Mouse (Mus musculus) CH12.LX (cell line): ENCODE data around the gene Tmsb10. TPM values are rescaled to one million over a fixed set of nuclear protein-coding genes. Genes with fewer than 3 reads are reported as not detected.

ENCODE experiments used
- DNase-seq: peaks from one replicate; pipeline ENCODE4 v3.0.0-alpha.2; 2013; ENCODE audit errors: extremely low read depth
- H3K27ac ChIP-seq: 2 replicates; pipeline ENCODE4 v1.5.1; 2012; ENCODE audit warnings: low read depth, mild to moderate bottlenecking, control low read depth, moderate library complexity; ENCODE audit not compliant: insufficient read depth
- H3K27me3 ChIP-seq: replicated peaks from 2 replicates; pipeline ENCODE3; 2012; ENCODE audit warnings: inconsistent platforms
- H3K36me3 ChIP-seq, 2 experiments: replicated peaks in 1 of 2; 2 replicates each; pipeline versions ENCODE3 to v1.6.1; 2012; ENCODE audit warnings: inconsistent platforms in 1 of 2, low read length in 1 of 2, mild to moderate bottlenecking in 1 of 2, mixed read lengths in 1 of 2, moderate library complexity in 1 of 2; ENCODE audit not compliant: control insufficient read depth in 1 of 2, insufficient read depth in 1 of 2
- H3K4me1 ChIP-seq, 2 experiments: 2 replicates each; pipeline ENCODE4 v1.6.1; 2012; ENCODE audit warnings: inconsistent platforms in 1 of 2, moderate library complexity in 1 of 2; ENCODE audit not compliant: insufficient read depth in 2 of 2, control insufficient read depth in 1 of 2
- H3K4me2 ChIP-seq: 2 replicates; pipeline ENCODE4 v1.6.1; 2012; ENCODE audit warnings: low read depth, mild to moderate bottlenecking, control low read depth; ENCODE audit not compliant: poor library complexity, insufficient read depth, severe bottlenecking
- H3K4me3 ChIP-seq, 3 experiments: fragments of 150-350 bp in 1 of 3; sonication (generic) in 1 of 3; replicated peaks in 1 of 3; 2 replicates each; pipeline versions ENCODE3 to v1.5.1; 2011 to 2012; ENCODE audit warnings: low read depth in 2 of 3, low read length in 2 of 3, mild to moderate bottlenecking in 2 of 3, moderate library complexity in 2 of 3, control low read depth in 1 of 3, improper control_type of control experiment in 1 of 3, inconsistent platforms in 1 of 3, mixed read lengths in 1 of 3; ENCODE audit not compliant: poor library complexity in 1 of 3
- H3K79me2 ChIP-seq: replicated peaks from 2 replicates; pipeline ENCODE4 v1.6.1; 2012; ENCODE audit warnings: mild to moderate bottlenecking, moderate library complexity; ENCODE audit not compliant: control insufficient read depth, poor library complexity, insufficient read depth, severe bottlenecking; ENCODE audit errors: extremely low read depth
- H3K9ac ChIP-seq: 2 replicates; pipeline ENCODE4 v1.6.1; 2012; ENCODE audit warnings: low read depth, mild to moderate bottlenecking, control low read depth, moderate library complexity; ENCODE audit not compliant: insufficient read depth
- H3K9me3 ChIP-seq: replicated peaks from 2 replicates; pipeline ENCODE3; 2012; ENCODE audit warnings: low read length, inconsistent platforms, mixed read lengths
- BHLHE40 ChIP-seq: IDR thresholded peaks from 2 replicates; pipeline ENCODE4 v1.6.1; 2011; ENCODE audit warnings: mild to moderate bottlenecking, low read depth, low read length, improper control_type of control experiment
- CHD1 ChIP-seq: IDR thresholded peaks from 2 replicates; pipeline ENCODE4 v1.6.1; 2012; ENCODE audit warnings: low read depth, low read length, improper control_type of control experiment, inconsistent platforms
- CHD2 ChIP-seq: IDR thresholded peaks from 2 replicates; pipeline ENCODE4 v1.6.1; 2011; ENCODE audit warnings: low read length, improper control_type of control experiment
- CTCF ChIP-seq, 2 experiments: IDR thresholded peaks in 1 of 2; conservative IDR thresholded peaks in 1 of 2; 2 replicates each; pipeline ENCODE4 v1.5.1; 2011 to 2012; ENCODE audit warnings: low read depth in 2 of 2, low read length in 2 of 2, improper control_type of control experiment in 1 of 2, inconsistent platforms in 1 of 2, mild to moderate bottlenecking in 1 of 2, moderate library complexity in 1 of 2
- E2F4 ChIP-seq: IDR thresholded peaks from 2 replicates; pipeline ENCODE4 v1.6.1; 2011; ENCODE audit warnings: low read depth, low read length, improper control_type of control experiment; ENCODE audit not compliant: insufficient replicate concordance
- ELF1 ChIP-seq: IDR thresholded peaks from 2 replicates; pipeline ENCODE4 v1.6.1; 2014; ENCODE audit warnings: low read depth, mild to moderate bottlenecking, inconsistent platforms, low read length, improper control_type of control experiment
- EP300 ChIP-seq: IDR thresholded peaks from 2 replicates; pipeline ENCODE4 v1.6.1; 2011; ENCODE audit warnings: low read length, improper control_type of control experiment
- ETS1 ChIP-seq: conservative IDR thresholded peaks from 2 replicates; pipeline ENCODE4 v1.6.1; 2012; ENCODE audit warnings: low read depth, mild to moderate bottlenecking, inconsistent platforms, low read length, improper control_type of control experiment, moderate library complexity
- GABPA ChIP-seq: IDR thresholded peaks from 2 replicates; pipeline ENCODE4 v1.6.1; 2012; ENCODE audit warnings: low read depth, low read length, improper control_type of control experiment, inconsistent platforms; ENCODE audit not compliant: insufficient replicate concordance
- IRF4 ChIP-seq: IDR thresholded peaks from 2 replicates; pipeline ENCODE4 v1.6.1; 2014; ENCODE audit warnings: low read depth, mild to moderate bottlenecking, inconsistent platforms, low read length, improper control_type of control experiment
- JUN ChIP-seq: IDR thresholded peaks from 2 replicates; pipeline ENCODE4 v1.6.1; 2011; ENCODE audit warnings: low read depth, mild to moderate bottlenecking, low read length, improper control_type of control experiment, moderate library complexity; ENCODE audit not compliant: insufficient read depth
- MAFK ChIP-seq: IDR thresholded peaks from 2 replicates; pipeline ENCODE4 v1.6.1; 2011; ENCODE audit warnings: low read length, improper control_type of control experiment; ENCODE audit not compliant: insufficient replicate concordance
- MAX ChIP-seq: IDR thresholded peaks from 2 replicates; pipeline ENCODE4 v1.6.1; 2011; ENCODE audit warnings: low read length, improper control_type of control experiment
- MAZ ChIP-seq: IDR thresholded peaks from 2 replicates; pipeline ENCODE4 v1.6.1; 2012; ENCODE audit warnings: low read depth, mild to moderate bottlenecking, inconsistent platforms, low read length, improper control_type of control experiment, moderate library complexity
- MEF2A ChIP-seq: IDR thresholded peaks from 2 replicates; pipeline ENCODE4 v1.6.1; 2014; ENCODE audit warnings: low read depth, mild to moderate bottlenecking, inconsistent platforms, low read length, improper control_type of control experiment, borderline replicate concordance
- MXI1 ChIP-seq: IDR thresholded peaks from 2 replicates; pipeline ENCODE4 v1.6.1; 2011; ENCODE audit warnings: mild to moderate bottlenecking, low read depth, low read length, improper control_type of control experiment
- MYC ChIP-seq: IDR thresholded peaks from 2 replicates; pipeline ENCODE4 v1.6.1; 2011; ENCODE audit warnings: low read depth, mild to moderate bottlenecking, improper control_type of control experiment, low read length
- PAX5 ChIP-seq: IDR thresholded peaks from 2 replicates; pipeline ENCODE4 v1.6.1; 2012; ENCODE audit warnings: low read length, inconsistent platforms, mixed read lengths
- POLR2A ChIP-seq: IDR thresholded peaks from 2 replicates; pipeline ENCODE4 v1.6.1; 2011; ENCODE audit warnings: low read depth, mild to moderate bottlenecking, improper control_type of control experiment, low read length
- POLR2AphosphoS2 ChIP-seq: IDR thresholded peaks from 2 replicates; pipeline ENCODE4 v1.6.1; 2011; ENCODE audit warnings: low read depth, low read length, improper control_type of control experiment
- RAD21 ChIP-seq: IDR thresholded peaks from 2 replicates; pipeline ENCODE4 v1.6.1; 2011; ENCODE audit warnings: low read depth, mild to moderate bottlenecking, low read length, improper control_type of control experiment, moderate library complexity
- RCOR1 ChIP-seq: conservative IDR thresholded peaks from 2 replicates; pipeline ENCODE4 v1.6.1; 2012; ENCODE audit warnings: low read depth, mild to moderate bottlenecking, inconsistent platforms, low read length, improper control_type of control experiment
- SIN3A ChIP-seq: IDR thresholded peaks from 2 replicates; pipeline ENCODE4 v1.6.1; 2012; ENCODE audit warnings: low read length, improper control_type of control experiment, inconsistent platforms
- SMC3 ChIP-seq: IDR thresholded peaks from 2 replicates; pipeline ENCODE4 v1.6.1; 2011; ENCODE audit warnings: low read depth, low read length, improper control_type of control experiment
- TBP ChIP-seq: conservative IDR thresholded peaks from 2 replicates; pipeline ENCODE4 v1.6.1; 2011; ENCODE audit warnings: low read depth, low read length, improper control_type of control experiment
- TCF12 ChIP-seq: IDR thresholded peaks from 2 replicates; pipeline ENCODE4 v1.6.1; 2014; ENCODE audit warnings: low read depth, mild to moderate bottlenecking, inconsistent platforms, low read length, improper control_type of control experiment
- USF1 ChIP-seq: IDR thresholded peaks from 2 replicates; pipeline ENCODE4 v1.6.1; 2014; ENCODE audit warnings: low read depth, mild to moderate bottlenecking, inconsistent platforms, low read length, improper control_type of control experiment
- USF2 ChIP-seq: conservative IDR thresholded peaks from 2 replicates; pipeline ENCODE4 v1.6.1; 2011; ENCODE audit warnings: low read depth, low read length, improper control_type of control experiment
- ZKSCAN1 ChIP-seq: IDR thresholded peaks from 2 replicates; pipeline ENCODE4 v1.6.1; 2012; ENCODE audit warnings: low read depth, inconsistent platforms, low read length, improper control_type of control experiment, borderline replicate concordance
- ZMIZ1 ChIP-seq: IDR thresholded peaks from 2 replicates; pipeline ENCODE4 v1.6.1; 2012; ENCODE audit warnings: low read depth, mild to moderate bottlenecking, inconsistent platforms, low read length, improper control_type of control experiment
- ZNF384 ChIP-seq: IDR thresholded peaks from 2 replicates; pipeline ENCODE4 v1.6.1; 2012; ENCODE audit warnings: low read depth, low read length, improper control_type of control experiment, inconsistent platforms
- dilution Hi-C: fragments of 300-500 bp; cut with MboI; formaldehyde crosslinking; loops from 2 replicates; pipeline ENCODE4 v1.14.3; 2020; ENCODE audit warnings: low sequenced_read_pairs; ENCODE audit not compliant: extremely low pct_unique_long_range_greater_than_20kb, extremely low pct_ligation_motif_present
- in situ Hi-C: fragments of 300-500 bp; cut with MboI; formaldehyde crosslinking; loops from 3 replicates; pipeline ENCODE4 v1.14.3; 2019; ENCODE audit warnings: low sequenced_read_pairs, low pct_ligation_motif_present, low pct_unique_long_range_greater_than_20kb, mixed read lengths
- polyA plus RNA-seq: library from polyadenylated mRNA; unstranded; fragments of >175 nt; gene quantifications from 2 replicates; pipeline ENCODE4 v1.2.1, GENCODE M21; 2012; ENCODE audit warnings: low read depth; ENCODE audit not compliant: insufficient read length
- total RNA-seq, 2 experiments: library from RNA; depleted of rRNA; stranded (reverse); fragments of 300-350 nt in 1 of 2; fragments of >200 nt in 1 of 2; gene quantifications; 2 replicates each; pipeline ENCODE4 v1.2.3; 2012 to 2014

Tmsb10 gene
- total and polyA plus RNA-seq, 3 experiments: 223 to 479 (median 379) TPM

DNA sequence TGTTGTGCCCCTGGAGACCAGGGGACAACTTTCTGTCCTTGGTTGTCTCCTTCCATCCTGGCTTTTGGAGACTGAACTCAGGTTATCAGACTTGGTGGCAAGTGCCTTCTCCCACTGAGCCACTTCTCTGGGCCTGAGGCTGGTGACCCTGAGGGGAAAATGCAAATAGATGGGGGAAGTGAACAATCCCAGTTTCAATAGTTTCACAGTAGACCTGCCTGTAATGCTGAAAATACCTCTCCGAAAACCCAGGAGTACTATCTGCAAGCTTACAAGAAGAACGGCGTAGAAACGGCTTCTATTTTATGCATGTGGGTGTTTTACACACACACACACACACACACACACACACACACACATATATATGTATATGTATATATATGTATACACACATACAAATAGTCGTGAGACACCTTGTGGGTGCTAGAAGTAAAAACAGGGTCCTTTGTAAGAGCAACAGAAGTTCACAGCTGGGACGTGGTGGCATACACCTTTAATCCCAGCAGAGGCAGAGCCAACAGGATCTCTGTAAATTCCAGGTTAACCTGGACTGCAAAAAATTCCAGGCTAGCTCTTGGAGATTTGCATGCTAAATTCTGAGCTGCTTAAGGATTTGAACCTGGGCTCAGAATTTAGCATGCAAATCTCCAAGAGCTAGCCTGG is 44.3 kb downstream of the Tmsb10 start:
- Histone ChIP-seq H3K4me1 (peaks cover 12 to 42% of the 10 kb centered on the region in 2 experiments), H3K36me3 (no peaks in the 10 kb centered on the region), H3K79me2 (no peaks in the 10 kb centered on the region), H3K9me3 (peaks cover 2% of the 10 kb centered on the region), H3K4me3 (no peak overlapping the region), H3K9ac (no peak overlapping the region), H3K4me2 (peak overlapping the region; percentile 47; the same call in 1 of the 2 replicates), H3K27ac (no peak overlapping the region), H3K27me3 (no peaks in the 10 kb centered on the region)
- peak; percentile 58 for DNase-seq
- TF ChIP-seq MEF2A (peak; percentile 52; the same call in 1 of the 2 replicates), EP300 (peak; percentile 75), MAZ (no peak), MYC (no peak), PAX5 (no peak), CHD2 (peak; percentile 71), TCF12 (peak; percentile 56; the same call in 1 of the 2 replicates), SIN3A (peak; percentile 49), USF2 (no peak), CTCF (conservative IDR thresholded peaks at IDR 0.05 in 1 of 2, IDR thresholded peaks at IDR 0.05 in 1 of 2; ENCODE audit: low read depth in 2 of 2, low read length in 2 of 2) (peak in 1 of 2 experiments; percentile 50; a peak in 2 of 4 replicates), MAFK (no peak), JUN (peak; percentile 10; the same call in 1 of the 2 replicates), ETS1 (0 out of 2 replicates have a peak, but pooled peaks have one; percentile 30), IRF4 (peak; percentile 90), POLR2AphosphoS2 (no peak), MAX (no peak), GABPA (no peak), TBP (no peak), ZMIZ1 (no peak), BHLHE40 (peak; percentile 42; the same call in 1 of the 2 replicates), MXI1 (0 out of 2 replicates have a peak, but pooled peaks have one; percentile 18), POLR2A (peak; percentile 35; the same call in 1 of the 2 replicates), SMC3 (peak; percentile 36), RCOR1 (no peak), E2F4 (no peak), RAD21 (peak; percentile 4; the same call in 1 of the 2 replicates), ELF1 (no peak), USF1 (no peak), CHD1 (no peak), ZKSCAN1 (no peak), ZNF384 (no peak)
- in situ Hi-C loops: no loop called here
- dilution Hi-C loops: no loop called here
